Mouse (Mus musculus) neural tube, embryonic 13.5 days (tissue): ENCODE data around the gene Srgap3. TPM values are rescaled to one million over a fixed set of nuclear protein-coding genes. Genes with fewer than 3 reads are reported as not detected.

Experiments
- ATAC-seq: fragments of 200-750 bp; cut with Nextera tagmentation; 2 replicates; pipeline ENCODE4 v1.8.0; 2017; ENCODE audit warnings: low read depth, mild to moderate bottlenecking, moderate TSS enrichment, moderate library complexity
- H3K27ac ChIP-seq: fragments of 300-500 bp; sonication (generic); replicated peaks from 2 replicates; pipeline ENCODE4 v1.5.1; 2015; ENCODE audit warnings: moderate library complexity, mild to moderate bottlenecking, inconsistent platforms
- H3K27me3 ChIP-seq: fragments of 300-500 bp; sonication (generic); 2 replicates; pipeline ENCODE4 v1.6.1; 2015; ENCODE audit warnings: mild to moderate bottlenecking, inconsistent platforms
- H3K36me3 ChIP-seq: fragments of 300-500 bp; sonication (generic); 2 replicates; pipeline ENCODE4 v1.6.1; 2015; ENCODE audit warnings: mild to moderate bottlenecking, inconsistent platforms
- H3K4me1 ChIP-seq: fragments of 300-500 bp; sonication (generic); replicated peaks from 2 replicates; pipeline ENCODE4 v1.6.1; 2015; ENCODE audit warnings: inconsistent platforms
- H3K4me2 ChIP-seq: fragments of 300-500 bp; sonication (generic); 2 replicates; pipeline ENCODE4 v1.6.1; 2015; ENCODE audit warnings: inconsistent platforms, mild to moderate bottlenecking, moderate library complexity
- H3K4me3 ChIP-seq: fragments of 300-500 bp; sonication (generic); 2 replicates; pipeline ENCODE4 v1.5.1; 2015; ENCODE audit warnings: mild to moderate bottlenecking, inconsistent platforms
- H3K9ac ChIP-seq: fragments of 300-500 bp; sonication (generic); 2 replicates; pipeline ENCODE4 v1.6.1; 2015; ENCODE audit warnings: moderate library complexity, mild to moderate bottlenecking, inconsistent platforms
- H3K9me3 ChIP-seq: fragments of 300-500 bp; sonication (generic); 2 replicates; pipeline ENCODE4 v1.6.1; 2016; ENCODE audit warnings: inconsistent platforms
- WGBS: fragments of 180-500 bp; shearing (Covaris S2); methylation state at CpG from one replicate; pipeline ENCODE4 v1.1.7; 2015; 5-methylcytosine and 5-hydroxymethylcytosine counted together
- polyA plus RNA-seq: library from polyadenylated mRNA; unstranded; fragments of >200 nt; fragmentation: Nextera tagmentation; extraction: Ambion mirVana; gene quantifications from 2 replicates; pipeline ENCODE4 v1.2.1, GENCODE M21; 2015

Srgap3 gene
- polyA plus RNA-seq, 1 experiment from 2014 or later, result 29.2 TPM

- Histone ChIP-seq H3K9ac (no peak overlapping the region), H3K27me3 (no peaks in the 10 kb centered on the region), H3K4me1 (peaks cover 74% of the 10 kb centered on the region), H3K27ac (no peak overlapping the region), H3K36me3 (no peaks in the 10 kb centered on the region), H3K4me2 (no peak overlapping the region), H3K4me3 (no peak overlapping the region), H3K9me3 (no peaks in the 10 kb centered on the region)
- ATAC-seq, result no peak
- WGBS, result 81% methylated on average over 9 of the region's 9 CpGs
Measured at GRCm38 (mm10) chr6:112846863-112847262, 100.2 kb downstream of the Srgap3 start.

- no peak overlapping the region for H3K4me2 ChIP-seq
- H3K9ac ChIP-seq, result no peak overlapping the region
- H3K27me3 ChIP-seq, result no peaks in the 10 kb centered on the region
- 21% methylated on average over 5 of the region's 5 CpGs for WGBS
- H3K36me3 ChIP-seq, result no peaks in the 10 kb centered on the region
- no peaks in the 10 kb centered on the region for H3K9me3 ChIP-seq
- peaks cover 73% of the 10 kb centered on the region for H3K4me1 ChIP-seq
- H3K27ac ChIP-seq, result peak overlapping the region; percentile 92
- ATAC-seq, result no peak
- no peak overlapping the region for H3K4me3 ChIP-seq
Measured at GRCm38 (mm10) chr6:112842426-112842825, 104.6 kb downstream of the Srgap3 start.

GRCm38 (mm10) chr6:112840400-112840799 is 106.7 kb downstream of the Srgap3 start:
- peaks cover 81% of the 10 kb centered on the region for H3K4me1 ChIP-seq
- no peak overlapping the region; the same call in 1 of the 2 replicates for H3K9ac ChIP-seq
- no peak overlapping the region for H3K4me3 ChIP-seq
- no peaks in the 10 kb centered on the region for H3K27me3 ChIP-seq
- no peak overlapping the region for H3K4me2 ChIP-seq
- peak overlapping the region; percentile 92 for H3K27ac ChIP-seq
- 23% methylated on average over 5 of the region's 5 CpGs for WGBS
- no peaks in the 10 kb centered on the region for H3K36me3 ChIP-seq
- ATAC-seq, result no peak
- H3K9me3 ChIP-seq, result no peaks in the 10 kb centered on the region

- Histone ChIP-seq H3K9me3 (no peaks in the 10 kb centered on the region), H3K36me3 (no peaks in the 10 kb centered on the region), H3K27ac (peak overlapping the region; percentile 92), H3K9ac (peak overlapping the region; percentile 52), H3K4me3 (no peak overlapping the region), H3K4me2 (peak overlapping the region; percentile 17; the same call in 1 of the 2 replicates), H3K27me3 (no peaks in the 10 kb centered on the region), H3K4me1 (peaks cover 78% of the 10 kb centered on the region)
- WGBS, result 41% methylated on average over 3 of the region's 3 CpGs
- ATAC-seq, result 0 out of 2 replicates have a peak, but pooled peaks have one; percentile 3
Measured at GRCm38 (mm10) chr6:112839391-112839790, 107.7 kb downstream of the Srgap3 start.

- Histone ChIP-seq H3K4me2 (peak overlapping the region; percentile 17; the same call in 1 of the 2 replicates), H3K4me3 (no peak overlapping the region), H3K9ac (peak overlapping the region; percentile 52; the same call in 1 of the 2 replicates), H3K27me3 (no peaks in the 10 kb centered on the region), H3K27ac (peak overlapping the region; percentile 92), H3K4me1 (peaks cover 83% of the 10 kb centered on the region), H3K9me3 (no peaks in the 10 kb centered on the region), H3K36me3 (no peaks in the 10 kb centered on the region)
- 12% methylated on average over 2 of the region's 2 CpGs for WGBS
- peak; percentile 88 for ATAC-seq
Measured at GRCm38 (mm10) chr6:112838879-112839278, 108.2 kb downstream of the Srgap3 start.

- H3K4me1 ChIP-seq, result peaks cover 82% of the 10 kb centered on the region
- H3K9ac ChIP-seq, result no peak overlapping the region
- WGBS, result 86% methylated on average over 4 of the region's 4 CpGs
- H3K9me3 ChIP-seq, result no peaks in the 10 kb centered on the region
- peak overlapping the region; percentile 92; the same call in 1 of the 2 replicates for H3K27ac ChIP-seq
- no peak for ATAC-seq
- H3K27me3 ChIP-seq, result no peaks in the 10 kb centered on the region
- no peaks in the 10 kb centered on the region for H3K36me3 ChIP-seq
- H3K4me3 ChIP-seq, result no peak overlapping the region
- no peak overlapping the region for H3K4me2 ChIP-seq
Measured at GRCm38 (mm10) chr6:112836712-112837111, 110.4 kb downstream of the Srgap3 start.

GRCm38 (mm10) chr6:112835413-112835812 is 111.7 kb downstream of the Srgap3 start:
- H3K27ac ChIP-seq, result peak overlapping the region; percentile 42; the same call in 1 of the 2 replicates
- no peak overlapping the region for H3K4me2 ChIP-seq
- peak overlapping the region; percentile 31; the same call in 1 of the 2 replicates for H3K9ac ChIP-seq
- no peak overlapping the region for H3K4me3 ChIP-seq
- no peaks in the 10 kb centered on the region for H3K9me3 ChIP-seq
- H3K4me1 ChIP-seq, result peaks cover 73% of the 10 kb centered on the region
- H3K27me3 ChIP-seq, result no peaks in the 10 kb centered on the region
- H3K36me3 ChIP-seq, result no peaks in the 10 kb centered on the region
- no peak for ATAC-seq
- 59% methylated on average over 4 of the region's 4 CpGs for WGBS

GRCm38 (mm10) chr6:112834430-112834829 is 112.6 kb downstream of the Srgap3 start:
- WGBS, result 69% methylated on average over 5 of the region's 5 CpGs
- Histone ChIP-seq H3K36me3 (no peaks in the 10 kb centered on the region), H3K4me1 (peaks cover 73% of the 10 kb centered on the region), H3K9me3 (no peaks in the 10 kb centered on the region), H3K4me2 (no peak overlapping the region), H3K27ac (peak overlapping the region; percentile 90), H3K27me3 (no peaks in the 10 kb centered on the region), H3K4me3 (no peak overlapping the region), H3K9ac (peak overlapping the region; percentile 52)
- peak; percentile 4; the same call in 1 of the 2 replicates for ATAC-seq

- no peaks in the 10 kb centered on the region for H3K9me3 ChIP-seq
- H3K4me2 ChIP-seq, result no peak overlapping the region
- peak overlapping the region; percentile 52 for H3K9ac ChIP-seq
- ATAC-seq, result peak; percentile 36; the same call in 1 of the 2 replicates
- peaks cover 5% of the 10 kb centered on the region; the same call in 1 of the 2 replicates for H3K36me3 ChIP-seq
- no peaks in the 10 kb centered on the region for H3K27me3 ChIP-seq
- WGBS, result 27% methylated on average over 6 of the region's 6 CpGs
- no peak overlapping the region for H3K4me3 ChIP-seq
- H3K27ac ChIP-seq, result peak overlapping the region; percentile 90
- H3K4me1 ChIP-seq, result peaks cover 73% of the 10 kb centered on the region
Measured at GRCm38 (mm10) chr6:112833763-112834162, 113.3 kb downstream of the Srgap3 start.

- Histone ChIP-seq H3K4me1 (peaks cover 51% of the 10 kb centered on the region), H3K4me2 (no peak overlapping the region), H3K36me3 (peaks cover 9% of the 10 kb centered on the region; the same call in 1 of the 2 replicates), H3K9me3 (no peaks in the 10 kb centered on the region), H3K4me3 (no peak overlapping the region), H3K27ac (peak overlapping the region; percentile 61), H3K9ac (no peak overlapping the region), H3K27me3 (no peaks in the 10 kb centered on the region)
- ATAC-seq, result no peak
- 61% methylated on average over 12 of the region's 12 CpGs for WGBS
Measured at GRCm38 (mm10) chr6:112829196-112829595, 117.9 kb downstream of the Srgap3 start.

- Histone ChIP-seq H3K36me3 (peaks cover 9% of the 10 kb centered on the region; the same call in 1 of the 2 replicates), H3K9me3 (no peaks in the 10 kb centered on the region), H3K4me1 (peaks cover 46% of the 10 kb centered on the region), H3K9ac (no peak overlapping the region), H3K4me2 (no peak overlapping the region), H3K27ac (peak overlapping the region; percentile 61; the same call in 1 of the 2 replicates), H3K27me3 (no peaks in the 10 kb centered on the region), H3K4me3 (no peak overlapping the region)
- ATAC-seq, result peak; percentile 28; the same call in 1 of the 2 replicates
- 43% methylated on average over 5 of the region's 5 CpGs for WGBS
Measured at GRCm38 (mm10) chr6:112828420-112828819, 118.6 kb downstream of the Srgap3 start.

- no peak overlapping the region for H3K27ac ChIP-seq
- peaks cover 61% of the 10 kb centered on the region for H3K4me1 ChIP-seq
- H3K9ac ChIP-seq, result no peak overlapping the region
- H3K27me3 ChIP-seq, result no peaks in the 10 kb centered on the region
- ATAC-seq, result no peak
- no peak overlapping the region for H3K4me3 ChIP-seq
- H3K4me2 ChIP-seq, result no peak overlapping the region
- WGBS, result 94% methylated on average over 6 of the region's 6 CpGs
- H3K36me3 ChIP-seq, result peaks cover 13% of the 10 kb centered on the region; the same call in 1 of the 2 replicates
- H3K9me3 ChIP-seq, result no peaks in the 10 kb centered on the region
Measured at GRCm38 (mm10) chr6:112825657-112826056, 121.4 kb downstream of the Srgap3 start.

GRCm38 (mm10) chr6:112823096-112823495 is 124.0 kb downstream of the Srgap3 start:
- no peak for ATAC-seq
- WGBS, result 85% methylated on average over 6 of the region's 6 CpGs

More at GRCm38 (mm10) chr6:112823096-112823495, 124.0 kb downstream of the Srgap3 start:
- H3K9me3 ChIP-seq, result no peaks in the 10 kb centered on the region
- peak overlapping the region; percentile 46 for H3K27ac ChIP-seq
- H3K27me3 ChIP-seq, result no peaks in the 10 kb centered on the region
- no peak overlapping the region for H3K4me2 ChIP-seq
- peaks cover 4% of the 10 kb centered on the region; the same call in 1 of the 2 replicates for H3K36me3 ChIP-seq
- no peak overlapping the region for H3K9ac ChIP-seq
- peaks cover 49% of the 10 kb centered on the region for H3K4me1 ChIP-seq
- H3K4me3 ChIP-seq, result no peak overlapping the region
